Mouse (Mus musculus): ENCODE data around the gene Ncf2. TPM values are rescaled to one million over a fixed set of nuclear protein-coding genes. Genes with fewer than 3 reads are reported as not detected.

The Ncf2 gene
- total and polyA plus RNA-seq, 2 experiments, result 1.2 to 3.0 TPM

- no peaks in the 10 kb centered on the region for H3K4me1 ChIP-seq (ENCODE audit: control insufficient read depth, insufficient read depth, low read length)
- no peaks in the 10 kb centered on the region for H3K79me2 ChIP-seq (ENCODE audit: control insufficient read depth, insufficient read depth, low read length)
- no peaks in the 10 kb centered on the region for H3K36me3 ChIP-seq (ENCODE audit: control insufficient read depth, insufficient read depth, low read length)
- H3K9ac ChIP-seq (ENCODE audit: low read depth, low read length), result no peak overlapping the region
- WGBS, result 92% methylated on average over 4 of the region's 4 CpGs
- no peak overlapping the region for H3K27ac ChIP-seq (replicated peaks; ENCODE audit: insufficient read depth, low read depth, low read length)
- no peak for DNase-seq (ENCODE audit: extremely low read depth, low read depth, low spot score)
- TF ChIP-seq CTCF (IDR thresholded peaks at IDR 0.05; ENCODE audit: low read depth, low read length) (no peak), POLR2A (IDR thresholded peaks at IDR 0.05; ENCODE audit: extremely low read depth, insufficient read depth, low read length) (no peak)
- no peaks in the 10 kb centered on the region for H3K27me3 ChIP-seq (ENCODE audit: control insufficient read depth, insufficient read depth, low read length)
- no peak overlapping the region for H3K4me3 ChIP-seq (ENCODE audit: insufficient read depth, low read depth, low read length)
Observed at GRCm38 (mm10) chr1:152786953-152787352, 13.0 kb upstream of the Ncf2 start.

GRCm38 (mm10) chr1:152788121-152788660 lies 11.8 kb upstream of the Ncf2 start:
- 42% methylated on average over 4 of the region's 4 CpGs for WGBS
- peak; percentile 51 for DNase-seq (ENCODE audit: extremely low read depth, low read depth, low spot score)
- Histone ChIP-seq H3K4me1 (ENCODE audit: control insufficient read depth, insufficient read depth, low read length) (no peaks in the 10 kb centered on the region), H3K27me3 (ENCODE audit: control insufficient read depth, insufficient read depth, low read length) (no peaks in the 10 kb centered on the region), H3K9ac (ENCODE audit: low read depth, low read length) (no peak overlapping the region), H3K79me2 (ENCODE audit: control insufficient read depth, insufficient read depth, low read length) (no peaks in the 10 kb centered on the region), H3K36me3 (ENCODE audit: control insufficient read depth, insufficient read depth, low read length) (no peaks in the 10 kb centered on the region), H3K27ac (replicated peaks; ENCODE audit: insufficient read depth, low read depth, low read length) (no peak overlapping the region), H3K4me3 (ENCODE audit: insufficient read depth, low read depth, low read length) (no peak overlapping the region)
- no peak for TF ChIP-seq CTCF (IDR thresholded peaks at IDR 0.05; ENCODE audit: low read depth, low read length)
- no peak for TF ChIP-seq POLR2A (IDR thresholded peaks at IDR 0.05; ENCODE audit: extremely low read depth, insufficient read depth, low read length)

- Histone ChIP-seq H3K27me3 (ENCODE audit: control insufficient read depth, insufficient read depth, low read length) (no peaks in the 10 kb centered on the region), H3K36me3 (ENCODE audit: control insufficient read depth, insufficient read depth, low read length) (no peaks in the 10 kb centered on the region), H3K9ac (ENCODE audit: low read depth, low read length) (no peak overlapping the region), H3K4me1 (ENCODE audit: control insufficient read depth, insufficient read depth, low read length) (no peaks in the 10 kb centered on the region), H3K27ac (replicated peaks; ENCODE audit: insufficient read depth, low read depth, low read length) (no peak overlapping the region), H3K79me2 (ENCODE audit: control insufficient read depth, insufficient read depth, low read length) (no peaks in the 10 kb centered on the region), H3K4me3 (ENCODE audit: insufficient read depth, low read depth, low read length) (no peak overlapping the region)
- DNase-seq (ENCODE audit: extremely low read depth, low read depth, low spot score), result peak; percentile 24
- WGBS, result 47% methylated on average over 12 of the region's 12 CpGs
- TF ChIP-seq POLR2A (IDR thresholded peaks at IDR 0.05; ENCODE audit: extremely low read depth, insufficient read depth, low read length) (no peak), CTCF (IDR thresholded peaks at IDR 0.05; ENCODE audit: low read depth, low read length) (peak; percentile 26; the same call in 1 of the 2 replicates)
Observed at GRCm38 (mm10) chr1:152790254-152790653, 9.7 kb upstream of the Ncf2 start.

GRCm38 (mm10) chr1:152790821-152791220 lies 9.2 kb upstream of the Ncf2 start:
- H3K79me2 ChIP-seq (ENCODE audit: control insufficient read depth, insufficient read depth, low read length), result no peaks in the 10 kb centered on the region
- no peaks in the 10 kb centered on the region for H3K4me1 ChIP-seq (ENCODE audit: control insufficient read depth, insufficient read depth, low read length)
- H3K36me3 ChIP-seq (ENCODE audit: control insufficient read depth, insufficient read depth, low read length), result no peaks in the 10 kb centered on the region
- no peak for TF ChIP-seq CTCF (IDR thresholded peaks at IDR 0.05; ENCODE audit: low read depth, low read length)
- no peak for TF ChIP-seq POLR2A (IDR thresholded peaks at IDR 0.05; ENCODE audit: extremely low read depth, insufficient read depth, low read length)
- no peak overlapping the region for H3K9ac ChIP-seq (ENCODE audit: low read depth, low read length)
- H3K27ac ChIP-seq (replicated peaks; ENCODE audit: insufficient read depth, low read depth, low read length), result no peak overlapping the region
- DNase-seq (ENCODE audit: extremely low read depth, low read depth, low spot score), result no peak
- H3K4me3 ChIP-seq (ENCODE audit: insufficient read depth, low read depth, low read length), result no peak overlapping the region
- WGBS, result 30% methylated on average over 6 of the region's 6 CpGs
- H3K27me3 ChIP-seq (ENCODE audit: control insufficient read depth, insufficient read depth, low read length), result no peaks in the 10 kb centered on the region

GRCm38 (mm10) chr1:152791269-152791668 lies 8.7 kb upstream of the Ncf2 start:
- Histone ChIP-seq H3K27me3 (ENCODE audit: control insufficient read depth, insufficient read depth, low read length) (no peaks in the 10 kb centered on the region), H3K36me3 (ENCODE audit: control insufficient read depth, insufficient read depth, low read length) (no peaks in the 10 kb centered on the region), H3K27ac (replicated peaks; ENCODE audit: insufficient read depth, low read depth, low read length) (no peak overlapping the region), H3K4me1 (ENCODE audit: control insufficient read depth, insufficient read depth, low read length) (no peaks in the 10 kb centered on the region), H3K79me2 (ENCODE audit: control insufficient read depth, insufficient read depth, low read length) (no peaks in the 10 kb centered on the region), H3K9ac (ENCODE audit: low read depth, low read length) (no peak overlapping the region), H3K4me3 (ENCODE audit: insufficient read depth, low read depth, low read length) (no peak overlapping the region)
- no peak for TF ChIP-seq CTCF (IDR thresholded peaks at IDR 0.05; ENCODE audit: low read depth, low read length)
- no peak for TF ChIP-seq POLR2A (IDR thresholded peaks at IDR 0.05; ENCODE audit: extremely low read depth, insufficient read depth, low read length)
- DNase-seq (ENCODE audit: extremely low read depth, low read depth, low spot score), result no peak
- 66% methylated on average over 4 of the region's 4 CpGs for WGBS

GRCm38 (mm10) chr1:152792736-152793494 lies 7.1 kb upstream of the Ncf2 start:
- 90% methylated on average over 12 of the region's 12 CpGs for WGBS
- no peak for DNase-seq (ENCODE audit: extremely low read depth, low read depth, low spot score)
- H3K9ac ChIP-seq (ENCODE audit: low read depth, low read length), result no peak overlapping the region
- H3K4me3 ChIP-seq (ENCODE audit: insufficient read depth, low read depth, low read length), result no peak overlapping the region
- no peaks in the 10 kb centered on the region for H3K79me2 ChIP-seq (ENCODE audit: control insufficient read depth, insufficient read depth, low read length)
- H3K27me3 ChIP-seq (ENCODE audit: control insufficient read depth, insufficient read depth, low read length), result no peaks in the 10 kb centered on the region
- TF ChIP-seq POLR2A (IDR thresholded peaks at IDR 0.05; ENCODE audit: extremely low read depth, insufficient read depth, low read length), result no peak
- TF ChIP-seq CTCF (IDR thresholded peaks at IDR 0.05; ENCODE audit: low read depth, low read length), result no peak
- no peak overlapping the region for H3K27ac ChIP-seq (replicated peaks; ENCODE audit: insufficient read depth, low read depth, low read length)
- H3K36me3 ChIP-seq (ENCODE audit: control insufficient read depth, insufficient read depth, low read length), result no peaks in the 10 kb centered on the region
- H3K4me1 ChIP-seq (ENCODE audit: control insufficient read depth, insufficient read depth, low read length), result no peaks in the 10 kb centered on the region
